Mouse (Mus musculus) midbrain, embryonic 14.5 days (tissue): ENCODE results near the gene Gng3. TPM values are rescaled to one million over a fixed set of nuclear protein-coding genes. Genes with fewer than 3 reads are reported as not detected.

Experiments
- ATAC-seq: fragments of 200-750 bp; cut with Nextera tagmentation; 2 replicates; pipeline ENCODE4 v1.8.0; 2017; ENCODE audit warnings: moderate number of reproducible peaks, moderate library complexity; ENCODE audit not compliant: low FRiP score, low TSS enrichment
- DNase-seq: peaks from one replicate; pipeline ENCODE4 v3.0.0-alpha.2; 2015
- H3K27ac ChIP-seq: fragments of 300-500 bp; sonication (generic); replicated peaks from 2 replicates; pipeline ENCODE4 v1.5.1; 2014; ENCODE audit warnings: mild to moderate bottlenecking, low read depth, low read length, moderate library complexity
- H3K27me3 ChIP-seq: fragments of 300-500 bp; sonication (generic); 2 replicates; pipeline ENCODE4 v1.6.1; 2014; ENCODE audit warnings: low read length, control low read depth, mixed read lengths; ENCODE audit not compliant: control insufficient read depth, insufficient read depth
- H3K36me3 ChIP-seq: fragments of 300-500 bp; sonication (generic); 2 replicates; pipeline ENCODE4 v1.6.1; 2014; ENCODE audit warnings: low read length, control low read depth; ENCODE audit not compliant: control insufficient read depth, insufficient read depth
- H3K4me1 ChIP-seq: fragments of 300-500 bp; sonication (generic); 2 replicates; pipeline ENCODE4 v1.6.1; 2014; ENCODE audit warnings: mild to moderate bottlenecking, antibody characterized with exemption, low read length, control low read depth; ENCODE audit not compliant: control insufficient read depth, insufficient read depth
- H3K4me2 ChIP-seq: fragments of 300-500 bp; sonication (generic); 2 replicates; pipeline ENCODE4 v1.6.1; 2014; ENCODE audit warnings: mild to moderate bottlenecking, low read length, moderate library complexity
- H3K4me3 ChIP-seq: fragments of 300-500 bp; sonication (generic); replicated peaks from 2 replicates; pipeline ENCODE4 v1.5.1; 2014; ENCODE audit warnings: low read depth, low read length
- H3K9ac ChIP-seq: fragments of 300-500 bp; sonication (generic); replicated peaks from 2 replicates; pipeline ENCODE4 v1.6.1; 2014; ENCODE audit warnings: mild to moderate bottlenecking, low read length, moderate library complexity
- H3K9me3 ChIP-seq: fragments of 300-500 bp; sonication (generic); 2 replicates; pipeline ENCODE4 v1.6.1; 2016; ENCODE audit warnings: low read length, control low read depth, mixed read lengths; ENCODE audit not compliant: control insufficient read depth
- WGBS: fragments of 180-500 bp; shearing (Covaris S2); extraction: QIAGEN DNeasy Blood & Tissue Kit; methylation state at CpG from one replicate; pipeline ENCODE4 v1.1.7; 2014; 5-methylcytosine and 5-hydroxymethylcytosine counted together
- polyA plus RNA-seq: library from polyadenylated mRNA; unstranded; fragments of >200 nt; fragmentation: Nextera tagmentation; extraction: Ambion mirVana; gene quantifications from 2 replicates; pipeline ENCODE4 v1.2.1, GENCODE M21; 2014

Gene Gng3
- 466 and 598 TPM in 2 replicates for polyA plus RNA-seq

DNA sequence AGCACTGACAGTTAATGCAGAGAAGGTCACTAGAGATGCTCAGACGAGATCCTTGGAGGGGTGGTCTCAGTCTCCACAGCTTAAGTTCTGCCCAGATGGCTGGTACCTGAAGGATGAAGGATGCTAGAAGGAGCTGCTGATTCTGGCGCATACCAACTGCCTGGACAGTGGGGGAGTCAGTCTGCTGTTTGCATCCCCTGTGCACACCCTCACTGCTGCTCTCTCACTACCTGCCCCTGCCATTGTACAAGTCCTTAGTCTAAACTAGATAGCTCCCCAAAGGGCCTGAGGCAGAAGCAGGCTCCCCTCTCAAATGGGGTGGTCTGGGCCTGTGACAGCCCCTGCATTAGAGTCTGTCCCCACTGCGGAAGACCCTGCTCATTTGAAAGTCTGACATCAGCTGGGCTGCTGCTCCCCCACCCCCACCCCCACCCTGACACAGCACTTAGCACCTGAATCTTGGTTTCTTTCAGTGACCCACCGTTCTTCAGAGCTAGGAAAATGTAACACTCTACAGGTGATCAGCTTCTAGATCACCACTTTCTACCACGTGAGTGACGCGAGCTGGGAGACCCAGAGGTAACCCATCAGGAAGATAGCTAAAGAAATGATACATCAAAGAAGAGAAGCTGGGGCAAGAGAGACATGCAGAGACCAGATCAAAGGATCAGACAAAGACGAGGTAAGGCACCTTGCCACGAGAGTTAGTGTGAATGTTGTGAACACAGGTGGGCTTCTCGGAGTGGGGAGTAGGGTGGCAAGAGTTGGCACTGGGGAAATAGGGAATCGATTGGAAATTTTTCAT lies at the start of gene Gng3:
Gene Gng3, minus strand, starts transcription at position 92 of the 805 bp plus-strand sequence.
- ATAC-seq (peak; percentile 90), DNase-seq (peak; percentile 92)
- Histone ChIP-seq H3K9me3 (no peaks in the 10 kb centered on the region), H3K9ac (peak within 1 kb of the TSS; percentile 86), H3K4me3 (peak within 1 kb of the TSS; percentile 68), H3K36me3 (peaks cover 38% of the 10 kb centered on the region), H3K4me1 (peaks cover 25% of the 10 kb centered on the region), H3K27me3 (no peaks in the 10 kb centered on the region), H3K27ac (peak within 1 kb of the TSS; percentile 99), H3K4me2 (peak within 1 kb of the TSS; percentile 81)
- 22% methylated on average over 11 of the region's 11 CpGs for WGBS

DNA sequence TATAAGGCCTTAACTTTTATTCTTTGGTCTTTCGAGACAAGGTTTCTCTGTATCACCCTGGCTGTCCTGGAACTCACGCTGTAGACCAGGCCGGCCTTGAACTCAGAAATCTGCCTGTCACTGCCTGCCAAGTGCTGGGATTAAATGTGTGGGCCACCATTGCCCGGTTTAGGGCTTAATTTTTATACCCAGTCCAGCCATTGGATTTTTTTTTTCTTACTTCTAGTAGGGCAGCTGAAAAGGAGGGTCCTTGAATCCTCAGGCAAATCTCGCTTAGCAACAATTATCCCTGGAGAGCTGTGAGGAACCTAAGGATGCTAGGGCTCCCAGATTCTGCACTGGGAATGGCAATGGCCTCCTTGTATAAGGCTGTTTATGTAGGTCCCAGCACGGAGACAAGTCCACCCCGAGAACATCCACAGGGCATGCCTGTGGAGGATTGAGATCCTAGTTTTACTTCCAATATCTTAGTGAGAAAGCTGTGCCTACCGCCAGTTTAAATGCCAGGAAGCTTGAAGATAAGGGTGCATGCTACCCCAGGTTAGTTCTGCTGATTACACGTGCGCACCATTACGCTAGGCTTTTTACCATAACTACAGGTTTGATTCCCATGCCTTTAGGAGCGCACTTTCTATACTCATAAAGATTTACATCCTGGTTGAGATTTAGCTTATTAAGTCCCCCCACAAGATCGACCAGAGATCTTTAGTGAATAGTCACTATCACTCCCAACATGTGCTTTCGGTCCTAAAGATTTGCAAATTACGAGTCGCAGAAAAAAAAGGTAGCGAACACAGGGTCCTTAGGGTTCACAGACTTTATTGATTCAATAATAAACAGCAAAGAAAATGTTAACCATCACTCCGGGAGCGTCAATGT lies 48.8 kb upstream of the Gng3 start:
- Histone ChIP-seq H3K9me3 (no peaks in the 10 kb centered on the region), H3K27ac (peak overlapping the region; percentile 71), H3K4me3 (peak overlapping the region; percentile 61), H3K4me2 (peak overlapping the region; percentile 84), H3K27me3 (no peaks in the 10 kb centered on the region), H3K9ac (peak overlapping the region; percentile 75), H3K4me1 (peaks cover 15% of the 10 kb centered on the region), H3K36me3 (peaks cover 3% of the 10 kb centered on the region)
- DNase-seq: no peak
- WGBS: 15% methylated on average over 19 of the region's 19 CpGs
- no peak for ATAC-seq

DNA sequence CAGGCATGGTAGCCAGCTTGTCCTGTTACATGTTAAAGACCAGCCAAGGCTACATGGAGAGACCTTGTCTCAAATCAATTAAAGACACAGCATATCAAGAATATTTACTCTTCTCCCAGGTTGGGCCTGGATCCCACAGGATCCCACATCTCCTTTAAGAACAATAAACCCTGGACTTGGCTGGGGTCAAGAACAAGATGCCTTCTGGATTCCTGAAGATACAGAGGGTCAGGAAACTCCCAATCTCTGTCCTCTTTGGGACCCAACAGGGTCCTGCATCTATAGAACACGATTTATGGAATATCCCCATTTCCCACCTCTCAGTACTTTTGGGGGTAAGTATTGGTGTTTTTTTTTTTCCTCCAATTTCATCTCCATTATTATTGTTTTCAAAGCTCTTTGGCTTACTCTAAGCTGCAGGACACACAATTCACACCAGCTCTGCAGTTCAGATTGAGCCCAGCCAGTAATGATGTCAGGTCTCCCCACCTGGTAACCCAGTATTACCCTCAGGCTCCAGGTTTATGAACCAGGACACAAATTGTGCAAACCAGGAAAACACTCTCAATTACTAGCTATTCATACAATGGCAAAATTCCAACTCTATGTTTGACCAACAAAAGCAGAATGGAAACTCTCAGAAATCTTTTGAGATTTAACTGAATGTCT lies 48.1 kb upstream of the Gng3 start:
- ATAC-seq: no peak
- no peak for DNase-seq
- Histone ChIP-seq H3K36me3 (peaks cover 3% of the 10 kb centered on the region), H3K4me3 (no peak overlapping the region), H3K4me1 (peaks cover 15% of the 10 kb centered on the region), H3K27me3 (no peaks in the 10 kb centered on the region), H3K9me3 (no peaks in the 10 kb centered on the region), H3K9ac (no peak overlapping the region), H3K27ac (no peak overlapping the region), H3K4me2 (no peak overlapping the region)
- WGBS: 54% methylated on average over 1 of the region's 1 CpGs

DNA sequence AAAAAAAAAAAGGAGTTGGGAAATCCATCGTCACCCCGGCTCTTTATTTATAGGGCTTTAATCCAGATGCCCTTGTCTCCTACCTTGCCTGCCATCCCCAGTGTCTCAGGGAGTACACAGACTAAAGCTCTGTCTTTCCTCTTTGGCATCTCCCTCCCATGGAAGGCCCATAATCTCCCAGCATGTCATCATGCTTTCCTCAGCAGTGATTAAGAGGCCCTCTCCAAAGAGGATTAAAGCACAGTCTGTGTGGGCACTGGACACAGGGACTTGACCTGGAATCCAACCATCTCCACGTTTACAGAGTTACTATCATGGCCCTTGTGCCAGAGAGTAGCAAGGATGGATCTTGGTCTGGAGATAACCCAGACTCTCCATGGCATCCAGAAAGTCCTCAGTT lies 44.6 kb upstream of the Gng3 start, which contains the start of the genes Lbhd1 and Gm49403:
Gene Lbhd1, plus strand, starts transcription at position 117 of the 400 bp plus-strand sequence.
Gene Gm49403, plus strand, starts transcription at position 315 of the 400 bp plus-strand sequence.
- 65% methylated on average over 3 of the region's 3 CpGs for WGBS
- no peak within 1 kb of the TSS for H3K27ac ChIP-seq
- H3K36me3 ChIP-seq: peaks cover 4% of the 10 kb centered on the region; the same call in 1 of the 2 replicates
- DNase-seq (no peak), ATAC-seq (no peak)
- no peak within 1 kb of the TSS for H3K9ac ChIP-seq
- no peak within 1 kb of the TSS for H3K4me3 ChIP-seq
- H3K4me2 ChIP-seq: no peak within 1 kb of the TSS
- H3K27me3 ChIP-seq: no peaks in the 10 kb centered on the region
- no peaks in the 10 kb centered on the region for H3K9me3 ChIP-seq
- peaks cover 18% of the 10 kb centered on the region for H3K4me1 ChIP-seq

DNA sequence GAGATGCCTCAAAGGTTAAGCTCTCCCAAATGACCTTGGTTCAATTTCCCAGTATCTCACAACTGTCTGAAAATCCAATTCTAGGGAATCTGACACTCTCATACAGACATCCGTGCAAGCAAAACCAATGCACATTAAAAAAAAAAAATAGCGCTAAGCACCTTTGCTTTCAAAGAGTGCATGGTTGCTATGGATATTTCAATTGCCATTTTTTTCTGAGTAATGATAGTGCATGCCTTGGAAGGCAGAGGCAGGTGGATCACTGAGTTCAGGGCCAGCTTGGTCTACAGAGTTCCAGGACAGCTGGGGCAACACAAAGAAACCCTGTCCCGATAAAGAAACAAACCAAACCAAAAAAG lies 42.0 kb upstream of the Gng3 start:
- DNase-seq (no peak), ATAC-seq (no peak)
- Histone ChIP-seq H3K9ac (peak overlapping the region; percentile 88; the same call in 1 of the 2 replicates), H3K4me3 (peak overlapping the region; percentile 72), H3K27ac (peak overlapping the region; percentile 87; the same call in 1 of the 2 replicates), H3K36me3 (peaks cover 24% of the 10 kb centered on the region), H3K27me3 (no peaks in the 10 kb centered on the region), H3K4me2 (peak overlapping the region; percentile 91), H3K9me3 (no peaks in the 10 kb centered on the region), H3K4me1 (peaks cover 10% of the 10 kb centered on the region; the same call in 1 of the 2 replicates)
- 12% methylated on average over 3 of the region's 3 CpGs for WGBS

DNA sequence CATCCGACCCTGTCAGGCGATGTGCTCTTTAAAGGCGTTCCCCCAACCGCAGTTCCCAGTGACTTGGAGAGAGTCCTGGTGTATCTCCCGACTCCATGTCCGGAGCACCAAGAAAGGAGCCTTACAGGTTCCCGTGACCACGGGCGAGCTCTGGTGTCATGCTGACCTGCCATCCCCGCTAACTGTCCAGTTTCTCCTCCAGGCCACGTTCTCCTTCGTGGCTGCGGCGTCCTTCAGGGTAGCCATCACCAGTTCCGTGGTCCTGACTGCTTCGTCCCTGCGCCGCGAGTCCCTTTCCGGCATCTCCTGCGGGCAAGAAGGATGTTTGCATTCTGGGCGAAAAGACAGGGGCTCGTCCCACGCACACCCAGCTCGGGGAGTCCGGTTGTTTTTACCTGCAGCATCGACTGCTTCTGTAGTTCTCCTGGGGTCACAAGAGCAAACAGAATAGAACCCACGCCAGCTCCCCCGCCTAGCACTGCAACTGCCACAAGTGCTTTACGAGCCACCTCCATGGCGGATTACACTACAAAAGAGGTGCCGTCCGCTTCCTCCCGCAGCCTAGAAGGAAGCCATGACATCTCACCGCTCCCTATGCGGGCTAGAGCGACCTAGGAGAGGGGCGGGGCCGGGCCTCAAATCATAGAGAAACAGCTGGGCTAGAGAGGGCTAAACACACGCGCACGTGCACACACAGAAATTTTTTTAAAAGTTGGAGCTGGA lies 41.5 kb upstream of the Gng3 start, which contains the start of gene Uqcc3:
Gene Uqcc3, minus strand, starts transcription at position 613 of the 723 bp plus-strand sequence.
- DNase-seq: peak; percentile 92
- Histone ChIP-seq H3K4me2 (peak within 1 kb of the TSS; percentile 91), H3K4me3 (peak within 1 kb of the TSS; percentile 72), H3K4me1 (peaks cover 10% of the 10 kb centered on the region; the same call in 1 of the 2 replicates), H3K9me3 (no peaks in the 10 kb centered on the region), H3K9ac (peak within 1 kb of the TSS; percentile 88), H3K27me3 (no peaks in the 10 kb centered on the region), H3K27ac (peak within 1 kb of the TSS; percentile 87), H3K36me3 (peaks cover 30% of the 10 kb centered on the region)
- ATAC-seq: peak; percentile 96
- under 1% methylated on average over 42 of the region's 42 CpGs for WGBS

DNA sequence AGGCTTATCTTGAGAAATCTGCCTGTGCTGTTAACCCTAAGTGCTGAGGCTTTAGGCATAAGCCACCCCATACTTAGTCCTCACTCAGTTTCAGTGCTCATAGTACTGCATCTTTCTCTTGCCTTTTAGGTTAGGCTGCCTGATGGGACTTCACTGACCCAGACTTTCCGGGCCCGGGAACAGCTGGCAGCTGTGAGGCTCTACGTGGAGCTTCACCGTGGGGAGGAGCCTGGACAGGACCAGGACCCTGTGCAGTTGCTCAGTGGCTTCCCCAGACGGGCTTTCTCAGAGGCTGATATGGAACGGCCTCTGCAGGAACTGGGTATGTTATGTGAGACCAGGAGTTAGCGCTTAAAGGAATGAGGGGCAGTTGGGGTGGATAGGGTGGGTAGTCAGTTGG lies 36.0 kb upstream of the Gng3 start:
- no peak overlapping the region for H3K27ac ChIP-seq
- H3K9ac ChIP-seq: no peak overlapping the region
- H3K4me2 ChIP-seq: no peak overlapping the region
- 98% methylated on average over 7 of the region's 7 CpGs for WGBS
- H3K9me3 ChIP-seq: no peaks in the 10 kb centered on the region
- ATAC-seq (no peak), DNase-seq (no peak)
- no peak overlapping the region for H3K4me3 ChIP-seq
- H3K27me3 ChIP-seq: no peaks in the 10 kb centered on the region
- peaks cover 52% of the 10 kb centered on the region for H3K36me3 ChIP-seq
- H3K4me1 ChIP-seq: peaks cover 13% of the 10 kb centered on the region
